Mouse (Mus musculus) forelimb bud, embryonic 11.5 days (tissue): ENCODE results near the gene Sh2d3c.

ENCODE experiments used
- DNase-seq: peaks from one replicate; pipeline ENCODE4 v3.0.0-alpha.2; 2012; ENCODE audit warnings: low read depth, low spot score

The Sh2d3c gene

DNA sequence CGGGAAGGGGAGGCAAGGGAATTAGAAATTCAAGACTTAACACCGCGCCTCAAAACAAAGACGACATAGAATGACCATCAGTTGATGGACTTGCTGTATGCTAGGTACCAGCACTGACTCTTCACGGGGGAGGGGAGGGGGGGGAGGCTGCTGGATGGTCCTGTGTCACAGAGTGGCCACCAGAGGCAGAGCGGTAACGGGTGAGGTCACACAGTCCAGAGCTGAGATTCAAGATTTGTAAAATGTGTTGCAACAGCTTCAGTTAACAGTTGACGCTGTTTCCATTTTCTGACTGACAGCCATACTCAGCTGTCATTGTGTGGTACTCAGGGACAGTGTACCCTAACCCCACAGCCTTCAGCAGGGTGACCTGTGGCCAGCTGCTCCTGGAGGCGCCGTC, 31.3 kb downstream of the Sh2d3c start:
- no peak for DNase-seq

DNA sequence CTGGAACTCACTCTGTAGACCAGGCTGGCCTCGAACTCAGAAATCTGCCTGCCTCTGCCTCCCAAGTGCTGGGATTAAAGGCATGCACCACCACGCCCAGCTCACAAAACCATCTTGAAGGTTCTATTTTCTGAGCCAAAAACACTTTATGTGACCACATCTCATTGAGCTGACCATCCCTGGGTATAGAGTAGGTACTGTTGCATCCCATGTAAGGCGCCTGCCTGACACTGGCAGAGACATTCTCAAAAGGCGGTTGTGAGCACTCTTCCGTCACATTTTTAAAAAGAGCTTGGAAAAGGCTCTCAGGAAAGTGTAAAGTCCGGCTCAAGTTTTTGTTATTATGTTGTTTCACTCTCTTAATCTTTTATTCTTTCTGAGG, 35.8 kb downstream of the Sh2d3c start:
- DNase-seq: no peak

GRCm38 (mm10) chr2:32757056-32757845, 36.4 kb downstream of the Sh2d3c start, which contains the start of gene Tor2a:
Tor2a (plus strand) TSS chr2:32757234.
- peak; percentile 96 for DNase-seq

GRCm38 (mm10) chr2:32758503-32758902, 37.6 kb downstream of the Sh2d3c start:
- no peak for DNase-seq

DNA sequence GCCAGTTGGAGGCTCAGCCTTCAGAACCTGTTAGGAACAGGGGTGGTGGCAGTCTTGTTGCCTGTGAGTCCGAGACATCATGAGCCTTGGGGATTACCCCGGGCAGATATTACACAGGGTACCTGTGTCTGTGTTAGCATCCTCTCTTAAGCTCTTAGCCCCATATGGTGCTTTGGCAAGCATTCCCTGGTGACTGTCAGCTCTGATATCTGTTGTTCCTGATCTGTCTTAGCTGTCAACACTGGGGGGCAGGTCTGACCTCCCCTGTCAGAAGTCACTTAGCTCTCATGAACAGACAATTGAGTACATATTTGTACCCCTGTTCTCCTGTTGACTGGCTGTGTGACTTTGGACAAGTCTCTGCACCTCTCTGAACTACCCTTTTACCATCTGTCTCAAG, 38.1 kb downstream of the Sh2d3c start:
- DNase-seq: no peak

DNA sequence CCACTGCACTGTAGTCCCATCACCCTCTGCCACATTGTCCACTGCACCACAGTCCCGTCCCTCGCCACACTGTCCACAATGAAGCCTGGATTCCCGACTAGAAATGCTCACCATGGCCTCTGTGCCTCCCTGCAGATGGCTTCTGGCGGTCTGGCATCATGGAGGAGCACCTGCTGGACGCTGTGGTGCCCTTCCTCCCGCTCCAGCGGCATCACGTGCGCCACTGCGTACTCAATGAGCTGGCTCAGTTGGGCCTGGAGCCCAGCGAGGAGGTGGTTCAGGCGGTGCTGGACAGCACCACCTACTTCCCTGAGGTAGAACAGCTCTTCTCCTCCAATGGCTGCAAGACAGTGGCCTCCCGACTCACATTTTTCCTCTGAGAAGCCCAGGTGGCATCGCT, 40.5 kb downstream of the Sh2d3c start:
- DNase-seq: no peak

DNA sequence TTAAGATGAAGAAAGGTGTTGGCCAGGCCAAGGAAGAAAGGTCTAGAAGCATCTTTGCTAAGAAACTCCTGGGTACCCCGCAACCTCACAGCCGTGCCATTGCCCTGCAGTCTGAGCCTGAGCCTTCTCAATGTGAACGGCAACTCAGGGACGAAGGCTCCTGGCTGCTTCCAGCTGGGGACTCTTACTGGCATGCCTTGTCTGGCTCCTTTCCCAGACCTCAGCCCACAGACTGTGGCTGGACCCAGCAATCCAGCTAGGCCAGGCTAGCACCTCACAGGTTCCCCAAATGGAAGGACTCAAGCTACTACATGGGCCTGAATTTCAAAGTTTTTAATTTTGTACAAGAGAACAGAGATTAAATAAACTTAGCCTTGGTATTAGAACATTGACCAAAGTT, 41.0 kb downstream of the Sh2d3c start:
- DNase-seq: no peak

GRCm38 (mm10) chr2:32763353-32763752, 42.5 kb downstream of the Sh2d3c start:
- no peak for DNase-seq

GRCm38 (mm10) chr2:32767241-32767640, 46.4 kb downstream of the Sh2d3c start:
- no peak for DNase-seq

GRCm38 (mm10) chr2:32768661-32769285, 47.9 kb downstream of the Sh2d3c start:
- DNase-seq: no peak

DNA sequence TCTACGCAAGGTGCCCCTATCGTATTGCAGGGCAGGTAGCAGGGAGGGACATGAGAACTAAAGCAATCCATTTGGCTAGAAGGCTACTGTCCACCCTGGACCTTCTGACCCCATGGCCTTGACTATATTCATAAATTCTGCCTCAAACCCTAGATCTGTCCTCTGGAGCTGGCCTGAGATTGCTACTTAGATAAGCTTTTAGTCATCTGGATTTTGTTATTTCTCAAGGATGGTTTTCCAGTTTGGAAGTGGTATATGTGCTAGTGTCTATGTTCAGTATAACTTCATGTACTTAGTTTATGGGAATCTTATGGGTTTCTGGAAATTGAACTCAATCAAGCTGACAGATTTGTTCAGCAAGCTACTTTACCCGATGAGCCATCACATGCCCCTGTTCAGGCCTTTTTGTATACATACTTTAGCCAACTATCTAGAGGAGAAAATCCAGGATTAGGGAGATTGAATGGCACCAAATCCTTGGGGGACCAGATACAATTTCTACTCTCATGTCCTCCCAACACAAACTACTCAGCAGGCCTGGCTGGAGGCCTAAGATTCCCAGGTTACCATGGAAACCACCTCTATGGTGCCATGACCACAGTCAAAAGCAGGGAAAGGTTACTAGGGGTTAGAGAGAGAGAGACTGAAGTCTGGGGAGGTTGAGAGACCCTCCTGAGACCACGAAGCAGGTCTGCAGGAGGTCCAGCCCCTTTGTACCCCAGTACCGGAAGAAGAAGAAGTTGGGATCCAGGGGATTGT, 48.7 kb downstream of the Sh2d3c start:
- no peak for DNase-seq

DNA sequence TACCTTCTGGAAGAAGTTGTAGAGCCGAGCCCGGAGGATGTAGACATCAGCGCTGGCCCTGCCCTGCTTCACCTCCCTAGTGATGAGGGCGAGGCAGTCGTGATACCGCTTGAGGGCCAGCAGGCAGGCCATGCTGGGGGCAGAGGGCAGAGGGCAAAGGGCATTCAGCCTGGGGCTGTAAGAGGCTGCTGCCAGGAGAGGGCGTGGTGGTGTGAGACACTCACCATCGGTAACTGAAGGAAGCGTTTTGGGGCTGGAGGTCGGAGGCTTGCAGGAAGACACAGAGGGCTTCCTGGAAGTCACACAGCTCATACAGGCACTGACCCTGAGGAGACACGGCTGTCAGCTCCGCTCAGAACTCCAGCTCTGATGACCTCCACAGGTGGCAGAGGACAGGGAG, 51.0 kb downstream of the Sh2d3c start:
- DNase-seq: no peak

- no peak for DNase-seq
These were observed 51.9 kb downstream of the Sh2d3c start for GRCm38 (mm10) chr2:32772626-32773279.

DNA sequence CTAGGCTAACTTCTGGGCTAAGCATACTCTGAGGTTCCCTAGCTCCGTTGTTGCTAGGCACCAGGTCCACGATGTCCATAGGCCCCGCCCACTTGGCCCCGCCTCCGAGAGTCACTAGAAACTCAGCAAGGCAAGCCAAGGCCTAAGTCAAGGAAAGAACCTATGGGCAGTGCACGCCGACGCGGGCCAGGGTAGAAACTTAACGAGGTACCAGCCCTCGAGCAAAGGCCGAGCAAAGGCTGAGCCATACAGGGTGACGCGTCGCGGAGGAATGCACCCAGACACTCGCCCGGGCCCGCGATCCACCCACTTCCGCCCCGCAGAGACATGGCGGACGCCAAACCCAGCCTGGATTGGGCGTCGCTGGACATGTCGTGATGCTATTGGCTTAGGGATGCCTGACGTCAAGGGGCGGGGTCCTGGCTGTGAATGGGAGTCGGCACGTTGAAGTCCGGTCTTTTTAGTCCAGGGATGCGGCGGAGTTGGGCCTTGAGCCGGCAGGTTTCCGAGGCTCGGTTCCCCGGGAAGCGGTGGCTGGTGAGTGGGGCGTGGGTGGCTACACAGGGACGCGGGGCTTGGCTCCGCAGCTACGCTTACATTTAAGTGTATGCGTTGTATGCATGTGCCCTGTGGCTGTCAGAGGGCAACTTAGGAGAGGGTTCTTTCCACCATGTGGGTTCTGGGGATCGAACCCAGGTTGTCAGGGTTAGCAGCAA, 54.7 kb downstream of the Sh2d3c start, which contains the start of the genes Ttc16 and Ptrh1:
TSS of gene Ttc16 (minus strand) at position 275 of the 716 bp plus-strand sequence.
TSS of gene Ptrh1 (plus strand) at position 428 of the 716 bp plus-strand sequence.
- DNase-seq: peak; percentile 95

GRCm38 (mm10) chr2:32776192-32776591, 55.3 kb downstream of the Sh2d3c start:
- no peak for DNase-seq

DNA sequence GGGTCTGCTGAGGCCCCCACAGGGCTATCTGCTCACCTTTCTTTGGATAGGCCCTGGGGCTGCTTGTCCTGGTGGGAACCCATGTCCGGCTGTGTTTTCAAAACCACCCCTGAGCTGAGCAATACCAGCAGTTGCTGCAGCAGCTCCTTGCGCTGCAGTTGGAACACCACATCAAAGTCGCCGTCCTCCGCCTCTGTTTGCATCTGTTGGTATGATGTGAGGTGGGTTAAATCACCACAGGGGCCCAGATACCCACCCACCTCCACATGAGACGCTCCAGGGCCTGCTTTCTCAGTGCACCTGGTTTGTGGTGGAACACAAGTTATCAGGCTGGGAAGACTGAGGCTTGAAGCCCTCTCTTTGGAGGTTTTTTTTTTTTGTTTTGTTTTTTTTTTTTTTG, 57.2 kb downstream of the Sh2d3c start:
- DNase-seq: no peak

DNA sequence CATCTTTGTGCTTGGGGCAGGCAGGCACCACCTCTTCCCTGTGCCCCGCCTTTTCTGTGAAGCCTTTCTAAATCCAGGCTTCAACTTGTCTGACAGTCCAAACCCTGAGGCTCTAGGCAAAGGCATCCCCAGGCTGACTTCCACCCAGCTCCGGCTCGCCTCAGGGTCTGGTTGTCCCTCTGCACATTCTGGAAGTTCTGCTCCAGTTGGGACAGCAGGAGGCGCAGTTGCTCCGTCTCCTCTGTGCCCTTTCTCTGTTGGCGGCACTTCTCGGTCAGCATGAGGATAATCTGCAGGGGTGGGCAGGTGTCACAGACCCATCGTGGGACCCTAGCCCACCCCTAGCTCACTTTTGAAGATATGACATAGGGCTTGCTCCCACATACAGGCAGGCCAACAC, 58.3 kb downstream of the Sh2d3c start:
- peak; percentile 61 for DNase-seq

- no peak for DNase-seq
These were observed 58.9 kb downstream of the Sh2d3c start for GRCm38 (mm10) chr2:32779714-32780113.

GRCm38 (mm10) chr2:32781710-32782109, 60.9 kb downstream of the Sh2d3c start:
- DNase-seq: no peak

DNA sequence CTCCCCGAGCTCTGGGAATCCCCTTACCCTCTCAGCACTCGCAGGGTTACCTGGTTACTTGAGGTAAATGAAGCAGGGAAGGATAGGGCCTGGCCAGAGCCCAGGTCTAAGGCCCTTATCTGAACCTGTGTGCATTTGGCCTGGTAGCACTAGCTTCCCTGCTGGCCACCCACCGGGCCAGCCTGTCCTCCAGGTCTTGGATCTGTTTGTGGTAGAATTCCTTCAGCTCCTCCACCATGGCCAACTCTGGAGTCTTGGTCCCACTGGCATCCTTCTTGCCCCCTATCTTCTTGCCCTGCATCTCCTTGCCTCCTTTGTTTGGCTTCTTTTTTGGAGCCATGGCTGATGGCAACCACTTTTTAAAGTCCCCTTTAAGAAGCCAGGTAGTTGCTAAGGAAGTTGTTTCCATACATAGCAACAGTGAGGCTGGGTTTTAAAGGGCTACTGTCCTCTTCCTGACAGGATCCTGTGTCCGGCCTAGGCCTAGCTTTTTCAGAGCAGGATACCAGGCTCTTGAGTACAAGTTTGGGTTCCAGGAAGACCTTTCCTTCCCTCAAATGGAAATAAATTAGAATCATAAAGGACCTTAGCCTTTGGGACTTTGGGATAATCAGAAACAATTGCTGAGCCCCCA, 63.3 kb downstream of the Sh2d3c start, which contains the start of gene Cfap157:
TSS of gene Cfap157 (minus strand) at position 381 of the 634 bp plus-strand sequence.
- DNase-seq: peak; percentile 42

GRCm38 (mm10) chr2:32787176-32787575, 66.3 kb downstream of the Sh2d3c start:
- no peak for DNase-seq
